In the genomic region with DNA sequence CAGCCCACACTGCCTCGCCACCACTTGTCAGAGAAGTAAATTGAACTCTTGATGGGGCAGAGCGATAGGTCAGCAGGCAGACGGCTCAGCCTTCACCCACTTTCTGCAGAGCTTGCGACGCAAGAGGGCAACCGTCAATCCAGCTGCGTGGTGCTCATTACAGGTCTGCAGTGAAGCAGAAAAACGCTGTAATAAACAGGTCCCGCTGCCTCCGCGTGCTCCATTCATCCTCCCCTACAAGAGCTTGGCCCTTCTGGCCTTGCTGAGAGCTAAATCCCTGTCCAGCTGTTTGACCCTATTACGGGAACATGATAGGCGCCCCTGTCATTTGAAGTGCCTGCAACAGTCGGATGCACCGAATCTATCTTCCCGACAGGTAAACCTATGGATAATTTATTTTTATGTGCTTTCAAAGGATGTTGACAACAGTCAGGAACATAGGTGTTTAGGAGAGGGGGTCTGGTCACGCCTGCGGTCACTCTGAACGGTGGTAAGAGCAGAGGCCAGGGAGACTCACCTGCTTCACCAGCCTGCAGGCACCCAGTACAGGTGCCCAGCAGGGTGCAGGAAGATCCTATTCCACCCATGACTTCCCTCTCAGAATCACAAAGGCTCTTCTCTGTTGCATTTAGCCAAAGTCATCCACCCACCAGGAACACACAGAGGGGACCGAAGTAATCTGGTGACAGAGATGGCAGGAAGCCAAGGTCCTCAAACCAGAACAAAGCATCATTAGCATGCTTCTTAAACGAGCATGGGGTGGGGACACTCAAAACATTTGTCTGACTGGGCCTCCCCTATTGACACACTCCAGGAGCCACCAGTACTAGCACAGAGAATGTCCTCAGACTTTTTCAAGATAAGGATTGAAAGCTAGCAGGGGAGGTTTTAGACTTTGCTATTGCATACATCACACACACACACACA, we compare ENCODE assay signal across 10 mouse cellular contexts.
DNase-seq lines count a peak whose midpoint lies in the region; ATAC-seq lines count a peak whose summit lies in the region.
"Had no signal": no experiment of that assay in that cellular context is flagged by ENCODE, and none has a peak within 500 bp of the region (broad histone marks: within the 10 kb centered on the region; RNA-seq: fewer than 3 reads in every experiment).

No protein-coding gene starts in this region.

- 67% methylated on average over 21 of the region's 21 CpGs for WGBS in heart, embryonic 13.5 days
- 63% methylated on average over 21 of the region's 21 CpGs for WGBS in heart, embryonic 12.5 days
- 61% methylated on average over 21 of the region's 21 CpGs for WGBS in lung, embryonic 16.5 days
- WGBS in embryonic facial prominence, embryonic 14.5 days, result 53% methylated on average over 21 of the region's 21 CpGs
- 38% methylated on average over 21 of the region's 21 CpGs for WGBS in neural tube, embryonic 15.5 days
- WGBS in intestine, embryonic 15.5 days, result 65% methylated on average over 21 of the region's 21 CpGs

- no peak overlapping the region for H3K27ac ChIP-seq in heart, embryonic 13.5 days (replicated peaks)
- no peak overlapping the region for H3K27ac ChIP-seq in heart, embryonic 12.5 days (ENCODE audit: poor library complexity, severe bottlenecking)
- no peak overlapping the region for H3K27ac ChIP-seq in lung, embryonic 16.5 days (ENCODE audit: low read length)
- H3K27ac ChIP-seq in embryonic facial prominence, embryonic 14.5 days (replicated peaks; ENCODE audit: low read depth, low read length), result no peak overlapping the region
- H3K27ac ChIP-seq in neural tube, embryonic 15.5 days (replicated peaks), result 0 out of 2 replicates have a peak overlapping the region, but pooled peaks have one; percentile 3
- H3K27ac ChIP-seq in intestine, embryonic 15.5 days, result no peak overlapping the region
- H3K27ac ChIP-seq: stomach, postnatal 0 days had no signal

- H3K9me3 ChIP-seq in heart, embryonic 13.5 days, result no peaks in the 10 kb centered on the region
- H3K9me3 ChIP-seq in heart, embryonic 12.5 days (replicated peaks), result no peaks in the 10 kb centered on the region
- no peaks in the 10 kb centered on the region for H3K9me3 ChIP-seq in lung, embryonic 16.5 days (ENCODE audit: control insufficient read depth, low read length)
- no peaks in the 10 kb centered on the region for H3K9me3 ChIP-seq in embryonic facial prominence, embryonic 14.5 days (ENCODE audit: control insufficient read depth, low read length)
- H3K9me3 ChIP-seq in neural tube, embryonic 15.5 days (replicated peaks), result no peaks in the 10 kb centered on the region
- H3K9me3 ChIP-seq in intestine, embryonic 15.5 days, result no peaks in the 10 kb centered on the region

- no peak overlapping the region for H3K4me2 ChIP-seq in heart, embryonic 13.5 days
- no peak overlapping the region for H3K4me2 ChIP-seq in heart, embryonic 12.5 days
- no peak overlapping the region for H3K4me2 ChIP-seq in lung, embryonic 16.5 days (ENCODE audit: low read depth, low read length)
- H3K4me2 ChIP-seq in embryonic facial prominence, embryonic 14.5 days (ENCODE audit: low read depth, low read length), result no peak overlapping the region
- no peak overlapping the region for H3K4me2 ChIP-seq in neural tube, embryonic 15.5 days
- H3K4me2 ChIP-seq in intestine, embryonic 15.5 days (replicated peaks), result no peak overlapping the region

- H3K27me3 ChIP-seq in heart, embryonic 13.5 days (replicated peaks), result peaks cover 68% of the 10 kb centered on the region
- peaks cover 47% of the 10 kb centered on the region for H3K27me3 ChIP-seq in heart, embryonic 12.5 days (replicated peaks)
- no peaks in the 10 kb centered on the region; the same call in 1 of the 2 replicates for H3K27me3 ChIP-seq in lung, embryonic 16.5 days (ENCODE audit: control insufficient read depth, insufficient read depth, low read depth, low read length)
- H3K27me3 ChIP-seq in embryonic facial prominence, embryonic 14.5 days (replicated peaks; ENCODE audit: control insufficient read depth, insufficient read depth, low read length), result peaks cover 13% of the 10 kb centered on the region; the same call in 1 of the 2 replicates
- no peaks in the 10 kb centered on the region for H3K27me3 ChIP-seq in neural tube, embryonic 15.5 days (replicated peaks)
- H3K27me3 ChIP-seq in intestine, embryonic 15.5 days (replicated peaks), result no peaks in the 10 kb centered on the region

- H3K4me1 ChIP-seq in heart, embryonic 13.5 days, result peaks cover 14% of the 10 kb centered on the region
- peaks cover 11% of the 10 kb centered on the region; the same call in 1 of the 2 replicates for H3K4me1 ChIP-seq in heart, embryonic 12.5 days (replicated peaks)
- no peaks in the 10 kb centered on the region for H3K4me1 ChIP-seq in lung, embryonic 16.5 days (replicated peaks; ENCODE audit: control insufficient read depth, insufficient read depth, low read length)
- H3K4me1 ChIP-seq in embryonic facial prominence, embryonic 14.5 days (ENCODE audit: control insufficient read depth, insufficient read depth, low read length), result no peaks in the 10 kb centered on the region
- peaks cover 38% of the 10 kb centered on the region for H3K4me1 ChIP-seq in neural tube, embryonic 15.5 days
- no peaks in the 10 kb centered on the region for H3K4me1 ChIP-seq in intestine, embryonic 15.5 days (replicated peaks)

- no peak overlapping the region for H3K9ac ChIP-seq in heart, embryonic 13.5 days
- no peak overlapping the region for H3K9ac ChIP-seq in heart, embryonic 12.5 days
- H3K9ac ChIP-seq in lung, embryonic 16.5 days (ENCODE audit: low read length), result no peak overlapping the region
- H3K9ac ChIP-seq in embryonic facial prominence, embryonic 14.5 days (ENCODE audit: low read depth, low read length), result no peak overlapping the region
- no peak overlapping the region for H3K9ac ChIP-seq in neural tube, embryonic 15.5 days (replicated peaks)
- H3K9ac ChIP-seq in intestine, embryonic 15.5 days, result no peak overlapping the region

- ATAC-seq in heart, embryonic 13.5 days (ENCODE audit: extremely low read depth, insufficient number of reproducible peaks, low FRiP score, low TSS enrichment), result peak; percentile 19; the same call in 1 of the 2 replicates
- no peak for ATAC-seq in heart, embryonic 12.5 days (ENCODE audit: insufficient number of reproducible peaks, low FRiP score)
- ATAC-seq in lung, embryonic 16.5 days (ENCODE audit: low read depth), result peak; percentile 67
- ATAC-seq in embryonic facial prominence, embryonic 14.5 days (ENCODE audit: low read depth), result 0 out of 2 replicates have a peak, but pooled peaks have one; percentile 30
- ATAC-seq in neural tube, embryonic 15.5 days (ENCODE audit: low FRiP score), result no peak
- no peak for ATAC-seq in intestine, embryonic 15.5 days

- H3K4me3 ChIP-seq in heart, embryonic 13.5 days, result no peak overlapping the region
- H3K4me3 ChIP-seq in heart, embryonic 12.5 days, result no peak overlapping the region
- no peak overlapping the region for H3K4me3 ChIP-seq in lung, embryonic 16.5 days (ENCODE audit: low read length)
- no peak overlapping the region for H3K4me3 ChIP-seq in embryonic facial prominence, embryonic 14.5 days (ENCODE audit: low read depth, low read length)
- no peak overlapping the region for H3K4me3 ChIP-seq in neural tube, embryonic 15.5 days (replicated peaks)
- H3K4me3 ChIP-seq in intestine, embryonic 15.5 days (replicated peaks), result no peak overlapping the region

- H3K36me3 ChIP-seq in heart, embryonic 13.5 days, result no peaks in the 10 kb centered on the region
- no peaks in the 10 kb centered on the region for H3K36me3 ChIP-seq in heart, embryonic 12.5 days
- H3K36me3 ChIP-seq in lung, embryonic 16.5 days (ENCODE audit: control insufficient read depth, insufficient read depth, low read length), result no peaks in the 10 kb centered on the region
- H3K36me3 ChIP-seq in embryonic facial prominence, embryonic 14.5 days (ENCODE audit: control insufficient read depth, insufficient read depth, low read length), result no peaks in the 10 kb centered on the region
- no peaks in the 10 kb centered on the region for H3K36me3 ChIP-seq in neural tube, embryonic 15.5 days
- no peaks in the 10 kb centered on the region for H3K36me3 ChIP-seq in intestine, embryonic 15.5 days

- DNase-seq in lung, postnatal 4 days, result no peak
- DNase-seq in embryonic facial prominence, embryonic 14.5 days (ENCODE audit: low spot score), result peak; percentile 41
- DNase-seq in adrenal gland, postnatal 10 days, result no peak
- DNase-seq: right cerebral cortex, postnatal 4 days had no signal

Comparison
In these comparisons a context has a peak if more than half of its experiments do, and no peak if none do; other contexts are left out.
1. ATAC-seq: peak in heart, embryonic 13.5 days (single experiment), lung, embryonic 16.5 days (single experiment) and embryonic facial prominence, embryonic 14.5 days (single experiment); none in heart, embryonic 12.5 days (single experiment), neural tube, embryonic 15.5 days (single experiment) and intestine, embryonic 15.5 days (single experiment).